Mouse (Mus musculus) hindbrain, postnatal 0 days (tissue): ENCODE measurements at regions not wholly inside any gene's neighbourhood (a gene's known extent, or its start where the extent isn't known, plus 50 kb on each side); places are given as distances from the start of the nearest gene placed in this dataset.

ENCODE experiments used
- ATAC-seq: fragments of 200-750 bp; cut with Nextera tagmentation; 2 replicates; pipeline ENCODE4 v1.8.0; 2017; ENCODE audit warnings: mild to moderate bottlenecking, moderate TSS enrichment, moderate library complexity
- DNase-seq: peaks from one replicate; pipeline ENCODE4 v3.0.0-alpha.2; 2015; ENCODE audit warnings: low spot score
- H3K27ac ChIP-seq: fragments of 300-500 bp; sonication (generic); 2 replicates; pipeline ENCODE4 v1.5.1; 2014; ENCODE audit warnings: mild to moderate bottlenecking
- H3K27me3 ChIP-seq: fragments of 300-500 bp; sonication (generic); 2 replicates; pipeline ENCODE4 v1.6.1; 2014; ENCODE audit warnings: low read length, mixed read lengths; ENCODE audit not compliant: insufficient read depth
- H3K36me3 ChIP-seq: fragments of 300-500 bp; sonication (generic); 2 replicates; pipeline ENCODE4 v1.6.1; 2014; ENCODE audit warnings: low read length, mixed read lengths; ENCODE audit not compliant: insufficient read depth
- H3K4me1 ChIP-seq: fragments of 300-500 bp; sonication (generic); 2 replicates; pipeline ENCODE4 v1.6.1; 2014; ENCODE audit warnings: antibody characterized with exemption, low read length, mixed read lengths; ENCODE audit not compliant: insufficient read depth
- H3K4me2 ChIP-seq: fragments of 300-500 bp; sonication (generic); 2 replicates; pipeline ENCODE4 v1.6.1; 2014; ENCODE audit warnings: low read depth, mild to moderate bottlenecking, low read length, moderate library complexity, mixed read lengths
- H3K4me3 ChIP-seq: fragments of 300-500 bp; sonication (generic); 2 replicates; pipeline ENCODE4 v1.5.1; 2014; ENCODE audit warnings: low read length
- H3K9ac ChIP-seq: fragments of 300-500 bp; sonication (generic); replicated peaks from 2 replicates; pipeline ENCODE4 v1.6.1; 2014; ENCODE audit warnings: mild to moderate bottlenecking, low read length, moderate library complexity, mixed read lengths
- H3K9me3 ChIP-seq: fragments of 300-500 bp; sonication (generic); 2 replicates; pipeline ENCODE4 v1.6.1; 2016; ENCODE audit warnings: low read length, mixed read lengths
- CTCF ChIP-seq: IDR thresholded peaks from 2 replicates; pipeline ENCODE4 v1.5.1; 2016; ENCODE audit warnings: antibody characterized with exemption, control low read depth, low read depth
- WGBS: fragments of 180-500 bp; shearing (Covaris S2); extraction: QIAGEN DNeasy Blood & Tissue Kit; methylation state at CpG from one replicate; pipeline ENCODE4 v1.1.7; 2014; 5-methylcytosine and 5-hydroxymethylcytosine counted together

DNA sequence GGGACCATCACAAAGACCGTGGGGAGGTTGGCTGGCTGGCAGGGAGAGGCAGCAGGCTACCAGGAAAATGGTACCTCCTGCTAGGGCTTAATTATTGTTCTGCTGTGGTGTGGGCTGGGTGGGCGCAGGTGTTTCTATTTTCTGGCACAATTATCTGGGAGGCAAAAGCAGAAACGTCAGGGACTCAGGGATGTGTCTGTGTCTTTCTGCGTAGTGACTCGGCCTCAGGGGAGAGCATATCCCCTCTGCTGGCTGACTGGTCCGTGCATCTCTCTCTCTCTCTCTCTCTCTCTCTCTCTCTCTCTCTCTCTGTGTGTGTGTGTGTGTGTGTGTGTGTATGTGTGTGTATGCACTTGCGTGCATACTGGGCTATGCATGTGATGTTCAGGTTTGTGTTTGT is 61.2 kb upstream of the Trp53i11 start:
- WGBS: 44% methylated on average over 7 of the region's 7 CpGs
- Histone ChIP-seq H3K27ac (0 out of 2 replicates have a peak overlapping the region, but pooled peaks have one; percentile 41), H3K27me3 (no peaks in the 10 kb centered on the region), H3K4me2 (no peak overlapping the region), H3K9ac (no peak overlapping the region), H3K9me3 (no peaks in the 10 kb centered on the region), H3K4me3 (no peak overlapping the region), H3K36me3 (no peaks in the 10 kb centered on the region), H3K4me1 (peaks cover 6% of the 10 kb centered on the region; the same call in 1 of the 2 replicates)
- TF ChIP-seq CTCF: 0 out of 2 replicates have a peak, but pooled peaks have one; percentile 2
- DNase-seq: peak; percentile 53
- ATAC-seq: peak; percentile 17; the same call in 1 of the 2 replicates

DNA sequence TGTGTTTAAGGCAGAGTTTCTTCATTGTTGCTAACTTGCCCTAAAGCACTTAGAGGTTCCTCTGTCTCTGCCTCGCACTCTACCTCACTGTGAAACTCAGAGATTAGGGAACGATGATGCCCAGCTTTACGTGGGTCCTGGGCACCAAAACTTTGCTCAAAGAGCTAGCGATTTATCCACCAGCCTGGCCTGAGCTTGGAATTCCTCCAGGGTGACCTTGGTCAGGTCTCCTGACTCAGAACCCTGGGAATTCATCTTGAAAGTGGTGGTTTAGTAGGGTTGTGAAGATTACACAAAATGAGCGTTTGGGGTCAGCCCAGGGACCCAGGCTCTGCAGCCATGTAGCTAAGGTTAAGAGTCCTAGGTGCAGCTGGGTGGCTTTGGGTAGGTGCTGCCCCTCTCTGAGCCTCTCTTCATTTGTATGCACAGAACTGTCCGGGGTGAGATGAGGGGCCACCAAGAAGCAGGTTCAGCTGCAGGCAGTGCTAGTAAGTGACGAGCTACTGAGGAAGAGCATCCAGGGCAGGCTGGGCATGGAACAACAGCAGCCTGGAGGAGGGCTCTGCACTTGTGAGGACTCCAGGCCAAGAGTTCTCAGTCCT is 62.4 kb upstream of the Trp53i11 start:
- H3K9ac ChIP-seq: no peak overlapping the region
- no peak overlapping the region for H3K4me3 ChIP-seq
- DNase-seq (no peak), ATAC-seq (no peak)
- peaks cover 6% of the 10 kb centered on the region; the same call in 1 of the 2 replicates for H3K4me1 ChIP-seq
- H3K9me3 ChIP-seq: no peaks in the 10 kb centered on the region
- no peak for TF ChIP-seq CTCF
- no peaks in the 10 kb centered on the region for H3K36me3 ChIP-seq
- H3K27ac ChIP-seq: no peak overlapping the region
- no peak overlapping the region for H3K4me2 ChIP-seq
- H3K27me3 ChIP-seq: no peaks in the 10 kb centered on the region
- 88% methylated on average over 7 of the region's 7 CpGs for WGBS

DNA sequence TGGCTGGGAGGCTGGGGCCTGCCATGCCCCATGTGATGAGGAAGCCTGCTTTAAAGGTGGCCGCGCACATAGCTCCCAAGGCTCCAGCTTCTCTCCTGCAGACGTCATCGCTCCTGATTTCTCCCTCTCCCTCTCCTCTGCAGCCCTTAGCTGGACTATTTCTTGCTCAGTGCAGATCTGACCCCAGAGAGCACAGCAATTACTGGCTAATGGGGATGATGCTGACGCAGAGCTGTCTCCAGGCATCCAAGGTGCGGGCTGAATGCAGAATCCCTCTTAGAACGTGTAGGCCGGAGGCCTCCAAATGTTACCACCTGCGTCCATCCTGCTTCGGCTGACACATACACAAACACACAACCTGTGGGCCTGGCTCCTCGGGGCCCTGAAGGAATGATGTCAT is 63.5 kb upstream of the Trp53i11 start:
- ATAC-seq: 0 out of 2 replicates have a peak, but pooled peaks have one; percentile 31
- WGBS: 63% methylated on average over 11 of the region's 11 CpGs
- no peak overlapping the region for H3K4me2 ChIP-seq
- no peak overlapping the region for H3K27ac ChIP-seq
- peak; percentile 42 for DNase-seq
- H3K36me3 ChIP-seq: no peaks in the 10 kb centered on the region
- TF ChIP-seq CTCF: no peak
- H3K4me3 ChIP-seq: no peak overlapping the region
- peaks cover 17% of the 10 kb centered on the region for H3K4me1 ChIP-seq
- no peak overlapping the region for H3K9ac ChIP-seq
- no peaks in the 10 kb centered on the region for H3K9me3 ChIP-seq
- no peaks in the 10 kb centered on the region for H3K27me3 ChIP-seq

DNA sequence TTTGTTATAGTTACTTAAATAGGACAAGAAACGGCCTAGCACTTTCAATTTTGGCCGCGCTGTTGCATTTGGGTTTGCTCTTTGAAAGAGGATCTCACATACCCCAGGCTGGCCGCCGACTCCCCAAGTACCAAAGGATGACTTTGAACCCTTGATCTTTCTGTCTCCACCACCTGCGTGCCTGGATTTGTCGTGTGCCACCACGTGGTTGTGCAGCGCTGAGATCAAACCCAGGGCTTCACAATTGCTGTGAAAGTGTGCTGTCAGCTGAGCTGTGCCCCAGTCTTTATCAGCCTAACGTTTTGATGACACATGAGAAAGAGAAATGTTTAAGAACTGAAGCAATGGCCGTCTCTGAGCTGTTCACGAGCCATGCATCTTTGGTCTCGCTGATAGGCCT is 67.0 kb upstream of the Trp53i11 start:
- no peak for TF ChIP-seq CTCF
- no peak for DNase-seq
- Histone ChIP-seq H3K4me3 (no peak overlapping the region), H3K27me3 (no peaks in the 10 kb centered on the region), H3K9me3 (no peaks in the 10 kb centered on the region), H3K9ac (no peak overlapping the region), H3K36me3 (no peaks in the 10 kb centered on the region), H3K27ac (no peak overlapping the region), H3K4me2 (no peak overlapping the region), H3K4me1 (peaks cover 14% of the 10 kb centered on the region)
- WGBS: 80% methylated on average over 13 of the region's 13 CpGs
- ATAC-seq: no peak

DNA sequence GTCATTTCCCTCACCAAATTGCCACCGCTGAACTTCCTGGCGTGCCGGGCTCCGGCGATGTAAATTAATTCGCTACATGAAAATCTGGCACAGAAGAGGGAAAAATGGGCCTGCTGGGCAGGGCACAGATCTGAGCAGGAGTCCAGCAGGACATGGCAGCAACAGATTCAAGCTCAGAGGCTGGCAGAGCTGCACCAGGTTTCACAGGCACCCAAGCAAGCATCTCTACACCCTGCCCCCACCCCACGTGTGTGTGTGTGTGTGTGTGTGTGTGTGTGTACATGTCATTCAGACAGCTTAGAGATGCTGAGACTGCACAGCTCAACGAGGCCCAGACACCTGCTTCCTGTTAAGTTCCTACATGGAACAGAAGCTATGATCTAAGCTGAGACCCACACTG is 68.3 kb upstream of the Trp53i11 start:
- Histone ChIP-seq H3K4me2 (no peak overlapping the region), H3K27ac (0 out of 2 replicates have a peak overlapping the region, but pooled peaks have one; percentile 3), H3K36me3 (no peaks in the 10 kb centered on the region), H3K27me3 (no peaks in the 10 kb centered on the region), H3K4me3 (no peak overlapping the region), H3K4me1 (peaks cover 14% of the 10 kb centered on the region), H3K9me3 (no peaks in the 10 kb centered on the region), H3K9ac (no peak overlapping the region)
- peak; percentile 41 for DNase-seq
- 29% methylated on average over 8 of the region's 8 CpGs for WGBS
- TF ChIP-seq CTCF: no peak
- ATAC-seq: peak; percentile 21

DNA sequence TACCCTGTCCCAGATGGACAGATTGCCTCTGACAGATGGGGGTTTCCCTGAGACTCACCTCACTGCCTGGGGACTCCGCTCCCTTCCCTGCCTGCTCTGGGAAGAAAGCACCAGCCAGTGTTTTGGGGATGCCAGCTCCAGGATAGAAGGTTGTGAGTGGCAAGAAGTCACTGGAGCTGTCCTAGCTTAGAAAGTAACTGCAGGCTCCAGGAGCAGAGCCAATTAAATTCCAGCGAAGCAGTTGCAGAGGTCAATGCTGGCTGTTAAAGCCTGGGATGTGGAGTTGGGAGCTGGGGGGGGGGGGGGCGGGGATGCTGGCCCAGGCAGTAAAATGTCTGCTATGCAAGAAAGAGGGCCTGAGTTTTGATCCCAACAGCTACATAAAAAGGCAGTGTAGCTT is 69.3 kb upstream of the Prdm11 start:
- ATAC-seq (no peak), DNase-seq (no peak)
- H3K4me3 ChIP-seq: no peak overlapping the region
- 45% methylated on average over 3 of the region's 3 CpGs for WGBS
- no peak overlapping the region for H3K4me2 ChIP-seq
- no peaks in the 10 kb centered on the region for H3K9me3 ChIP-seq
- H3K27ac ChIP-seq: no peak overlapping the region
- TF ChIP-seq CTCF: no peak
- no peaks in the 10 kb centered on the region for H3K36me3 ChIP-seq
- H3K27me3 ChIP-seq: no peaks in the 10 kb centered on the region
- H3K9ac ChIP-seq: no peak overlapping the region
- peaks cover 14% of the 10 kb centered on the region for H3K4me1 ChIP-seq

DNA sequence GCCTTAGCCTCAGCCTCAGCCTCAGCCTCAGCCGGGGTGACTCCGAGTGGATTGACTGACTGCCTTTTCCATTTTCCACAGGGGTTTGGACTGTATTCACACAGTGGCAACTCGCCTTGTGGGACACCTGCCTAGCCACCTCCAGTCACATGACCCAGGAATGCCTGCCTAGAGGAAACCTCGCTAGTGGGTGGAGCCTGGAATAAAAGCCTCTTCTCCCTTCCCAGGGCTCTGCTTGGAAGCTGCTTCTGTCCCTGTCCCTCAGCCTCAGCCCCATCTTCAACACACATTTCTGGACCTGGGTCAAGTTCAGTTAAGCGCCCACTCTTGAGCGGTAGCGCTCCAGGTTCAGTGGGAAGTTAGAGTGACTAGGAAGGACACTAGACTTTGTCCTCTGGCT is 68.0 kb upstream of the Prdm11 start:
- Histone ChIP-seq H3K9ac (no peak overlapping the region), H3K27ac (no peak overlapping the region), H3K4me2 (no peak overlapping the region), H3K36me3 (no peaks in the 10 kb centered on the region), H3K27me3 (no peaks in the 10 kb centered on the region), H3K9me3 (no peaks in the 10 kb centered on the region), H3K4me1 (peaks cover 5% of the 10 kb centered on the region; the same call in 1 of the 2 replicates), H3K4me3 (no peak overlapping the region)
- WGBS: 74% methylated on average over 7 of the region's 7 CpGs
- DNase-seq (no peak), ATAC-seq (no peak)
- no peak for TF ChIP-seq CTCF
